Mouse (Mus musculus) liver, embryonic 11.5 days (tissue): ENCODE measurements at regions not wholly inside any gene's neighbourhood (a gene's known extent, or its start where the extent isn't known, plus 50 kb on each side); places are given as distances from the start of the nearest gene placed in this dataset.

Source experiments
- ATAC-seq: fragments of 200-750 bp; cut with Nextera tagmentation; replicated peaks from 2 replicates; pipeline ENCODE4 v1.8.0; 2017; ENCODE audit warnings: moderate number of reproducible peaks, mild to moderate bottlenecking, moderate TSS enrichment, moderate library complexity; ENCODE audit not compliant: low FRiP score
- DNase-seq: peaks from one replicate; pipeline ENCODE4 v3.0.0-alpha.2; 2017; ENCODE audit warnings: low spot score
- H3K27ac ChIP-seq: fragments of 300-500 bp; sonication (generic); 2 replicates; pipeline ENCODE4 v1.5.1; 2014; ENCODE audit warnings: mild to moderate bottlenecking, low read depth, low read length, control low read depth
- H3K27me3 ChIP-seq: fragments of 300-500 bp; sonication (generic); replicated peaks from 2 replicates; pipeline ENCODE4 v1.6.1; 2014; ENCODE audit warnings: low read length, mixed read lengths; ENCODE audit not compliant: control insufficient read depth, insufficient read depth
- H3K36me3 ChIP-seq: fragments of 300-500 bp; sonication (generic); 2 replicates; pipeline ENCODE4 v1.6.1; 2014; ENCODE audit warnings: mild to moderate bottlenecking, low read length, moderate library complexity, mixed read lengths; ENCODE audit not compliant: control insufficient read depth, insufficient read depth
- H3K4me1 ChIP-seq: fragments of 300-500 bp; sonication (generic); replicated peaks from 2 replicates; pipeline ENCODE4 v1.6.1; 2014; ENCODE audit warnings: low read length, mixed read lengths; ENCODE audit not compliant: control insufficient read depth, insufficient read depth
- H3K4me2 ChIP-seq: fragments of 300-500 bp; sonication (generic); 2 replicates; pipeline ENCODE4 v1.6.1; 2014; ENCODE audit warnings: mild to moderate bottlenecking, control low read depth, moderate library complexity
- H3K4me3 ChIP-seq: fragments of 300-500 bp; sonication (generic); 2 replicates; pipeline ENCODE4 v1.5.1; 2014; ENCODE audit warnings: low read depth, low read length, control low read depth
- H3K9ac ChIP-seq: fragments of 300-500 bp; sonication (generic); 2 replicates; pipeline ENCODE4 v1.6.1; 2014; ENCODE audit warnings: low read depth, low read length, control low read depth
- H3K9me3 ChIP-seq: fragments of 300-500 bp; sonication (generic); 2 replicates; pipeline ENCODE4 v1.6.1; 2016; ENCODE audit warnings: low read length, inconsistent platforms, mixed read lengths; ENCODE audit not compliant: control insufficient read depth
- WGBS: fragments of 180-500 bp; shearing (Covaris S2); extraction: QIAGEN DNeasy Blood & Tissue Kit; methylation state at CpG from one replicate; pipeline ENCODE4 v1.1.7; 2014; 5-methylcytosine and 5-hydroxymethylcytosine counted together

DNA sequence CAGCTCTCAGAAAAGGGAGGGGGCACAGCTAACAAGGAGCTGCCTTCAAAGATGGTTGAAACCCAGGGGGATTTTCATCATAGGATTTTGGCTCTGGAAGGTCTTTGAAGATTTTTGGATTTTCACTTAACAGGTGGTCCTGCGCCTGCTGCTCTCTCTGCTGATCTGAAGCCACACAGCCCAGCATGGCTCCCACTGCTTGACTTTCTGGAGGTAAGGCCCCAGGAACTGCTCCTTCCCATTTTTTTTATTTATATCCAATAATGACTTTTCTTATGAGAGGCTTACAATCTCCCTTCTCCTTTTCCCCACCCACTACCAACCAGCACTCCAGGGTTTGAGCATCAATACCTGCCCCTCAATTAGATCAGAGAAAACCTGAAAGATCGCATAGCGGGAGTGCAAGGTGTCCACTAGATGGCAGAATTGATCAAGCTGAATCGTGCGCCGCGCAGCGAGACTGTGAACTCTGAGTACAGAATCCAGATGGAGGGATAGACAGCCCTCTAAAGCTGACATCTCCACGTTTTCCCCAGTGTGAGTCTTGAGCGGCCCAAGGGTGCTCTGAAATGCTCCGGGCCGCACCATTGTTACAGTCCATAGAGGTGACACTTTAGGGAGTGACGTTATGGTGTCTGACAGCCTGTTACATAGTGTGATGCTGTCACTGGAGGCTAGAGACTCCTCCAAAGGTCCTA, 194.6 kb upstream of the Ednrb start:
- no peaks in the 10 kb centered on the region for H3K4me1 ChIP-seq
- H3K9me3 ChIP-seq = no peaks in the 10 kb centered on the region
- H3K27ac ChIP-seq = no peak overlapping the region
- H3K9ac ChIP-seq = no peak overlapping the region
- H3K27me3 ChIP-seq = no peaks in the 10 kb centered on the region
- no peak overlapping the region for H3K4me3 ChIP-seq
- H3K4me2 ChIP-seq = no peak overlapping the region
- ATAC-seq (peak; percentile 54), DNase-seq (peak; percentile 39)
- 11% methylated on average over 13 of the region's 13 CpGs for WGBS
- H3K36me3 ChIP-seq = no peaks in the 10 kb centered on the region

DNA sequence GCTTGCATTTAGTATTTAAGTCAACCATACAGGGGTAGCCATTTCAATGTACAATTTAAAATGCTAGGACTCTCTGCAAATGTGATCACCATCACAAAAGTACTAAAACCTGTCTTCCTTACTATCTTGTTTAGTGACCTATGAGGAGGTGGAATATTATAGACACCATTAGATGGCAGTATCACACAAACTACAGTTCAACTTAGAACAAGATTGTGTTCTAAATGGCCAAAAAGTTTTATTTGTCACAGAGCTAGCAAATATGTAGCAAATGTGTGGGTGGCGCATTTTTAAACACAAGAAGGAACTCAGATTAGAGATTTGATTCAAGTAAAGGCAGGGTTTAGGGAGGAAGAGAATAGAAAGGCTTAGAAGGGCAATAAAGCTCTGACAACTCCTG, 189.4 kb upstream of the Ednrb start:
- Histone ChIP-seq H3K36me3 (no peaks in the 10 kb centered on the region), H3K4me2 (no peak overlapping the region), H3K27me3 (no peaks in the 10 kb centered on the region), H3K4me1 (no peaks in the 10 kb centered on the region), H3K9me3 (no peaks in the 10 kb centered on the region), H3K9ac (no peak overlapping the region), H3K27ac (no peak overlapping the region), H3K4me3 (no peak overlapping the region)
- no peak for DNase-seq
- 33% methylated on average over 1 of the region's 1 CpGs for WGBS
- ATAC-seq = no peak

DNA sequence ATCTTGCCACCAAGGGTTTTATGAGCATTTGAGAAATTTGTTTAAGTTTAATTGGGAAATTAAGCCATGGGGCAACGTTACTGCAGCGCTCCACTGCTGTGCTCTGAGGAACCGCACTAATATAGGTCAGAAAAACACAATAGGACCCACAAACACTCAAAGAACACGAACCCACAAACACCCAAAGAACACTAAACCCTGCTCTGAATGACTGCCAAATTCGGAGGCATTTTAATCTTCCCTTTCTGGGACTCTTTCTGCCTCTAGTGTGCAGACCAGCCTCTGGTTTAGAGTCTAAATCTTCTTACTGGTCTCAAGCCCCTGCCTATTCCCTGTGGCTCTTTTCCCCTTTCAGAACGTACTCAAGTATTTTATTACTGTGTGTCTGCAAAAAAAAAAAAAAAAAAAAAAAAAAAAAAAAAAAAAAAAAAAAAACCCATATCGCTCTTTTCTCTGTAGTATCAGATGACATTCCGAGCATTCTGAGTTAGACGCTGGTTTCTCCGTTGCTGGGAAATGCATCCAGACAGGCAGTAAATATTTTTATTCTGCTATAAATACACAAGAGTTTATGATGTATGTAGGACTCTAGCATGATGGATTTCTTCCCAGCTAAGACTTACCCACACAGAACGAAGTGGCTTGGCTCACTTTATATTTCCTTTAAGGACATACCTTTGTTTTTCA, 186.7 kb upstream of the Ednrb start:
- Histone ChIP-seq H3K9me3 (no peaks in the 10 kb centered on the region), H3K4me1 (no peaks in the 10 kb centered on the region), H3K9ac (no peak overlapping the region), H3K27me3 (no peaks in the 10 kb centered on the region), H3K36me3 (no peaks in the 10 kb centered on the region), H3K27ac (no peak overlapping the region), H3K4me2 (no peak overlapping the region), H3K4me3 (no peak overlapping the region)
- DNase-seq (no peak), ATAC-seq (no peak)
- WGBS = 76% methylated on average over 11 of the region's 11 CpGs

DNA sequence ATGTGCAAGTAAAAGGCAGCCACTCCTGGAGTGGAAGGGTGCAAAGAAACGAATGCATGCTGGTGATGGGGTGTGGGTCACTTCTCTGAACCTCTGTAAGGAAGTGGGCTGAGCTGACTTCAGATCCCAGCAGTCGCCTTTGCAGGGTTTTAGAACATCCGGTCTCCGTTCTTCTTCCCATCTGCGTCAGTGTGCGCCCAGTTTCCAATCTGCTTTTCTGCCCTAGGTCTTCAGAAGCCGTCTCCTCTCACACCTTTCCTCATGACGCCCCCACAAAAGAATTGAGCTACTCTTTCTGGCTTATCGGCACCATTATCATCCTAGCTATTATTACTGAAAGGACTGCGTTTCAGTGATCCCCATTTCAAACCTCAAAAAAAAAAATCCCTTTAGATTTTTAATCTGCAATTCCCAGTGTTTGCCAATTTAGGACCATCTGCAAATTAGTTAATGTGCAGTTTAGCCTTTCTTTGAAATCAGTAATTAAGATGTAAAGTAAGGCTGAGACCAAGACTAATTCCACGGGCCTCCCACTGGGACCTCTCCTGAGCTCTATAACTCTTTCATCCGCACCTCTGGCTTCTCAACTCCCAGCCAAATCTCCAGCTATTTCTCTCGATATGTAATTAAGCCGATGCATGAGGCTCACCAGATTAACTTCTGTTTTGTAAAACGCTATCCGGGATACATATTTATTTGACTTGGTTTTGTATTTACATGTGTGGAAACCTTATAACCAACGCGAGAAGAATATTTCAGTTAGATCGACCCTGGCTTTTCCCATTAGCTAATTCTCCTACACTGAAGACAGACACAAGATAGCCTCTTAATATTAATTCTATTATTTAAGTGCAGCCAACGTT, 185.7 kb upstream of the Ednrb start:
- WGBS = 53% methylated on average over 20 of the region's 20 CpGs
- Histone ChIP-seq H3K9me3 (no peaks in the 10 kb centered on the region), H3K4me1 (no peaks in the 10 kb centered on the region), H3K4me3 (no peak overlapping the region), H3K4me2 (no peak overlapping the region), H3K27ac (no peak overlapping the region), H3K27me3 (no peaks in the 10 kb centered on the region), H3K9ac (no peak overlapping the region), H3K36me3 (no peaks in the 10 kb centered on the region)
- DNase-seq (no peak), ATAC-seq (no peak)

DNA sequence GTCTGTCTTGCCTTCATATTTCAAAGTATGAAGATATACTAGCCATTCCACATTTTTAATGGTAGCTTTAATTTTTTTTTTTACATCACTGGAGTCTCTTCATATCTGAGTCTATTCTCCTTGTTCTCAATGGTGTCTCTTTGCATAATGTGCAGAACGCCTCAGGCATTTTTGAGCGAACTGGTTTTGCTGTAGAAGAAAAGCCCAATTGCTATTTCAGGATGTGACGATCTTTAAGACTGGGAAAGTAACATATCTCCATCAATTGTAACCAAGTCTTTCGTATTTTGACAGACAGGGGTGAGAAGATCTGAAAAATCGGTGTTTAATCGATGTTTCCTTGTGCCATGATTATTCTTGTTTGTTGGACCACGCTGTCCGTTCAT, 183.7 kb upstream of the Ednrb start:
- WGBS = 85% methylated on average over 8 of the region's 8 CpGs
- no peak overlapping the region for H3K4me2 ChIP-seq
- H3K9ac ChIP-seq = no peak overlapping the region
- no peaks in the 10 kb centered on the region for H3K27me3 ChIP-seq
- DNase-seq (no peak), ATAC-seq (no peak)
- no peaks in the 10 kb centered on the region for H3K9me3 ChIP-seq
- H3K36me3 ChIP-seq = no peaks in the 10 kb centered on the region
- H3K4me1 ChIP-seq = no peaks in the 10 kb centered on the region
- H3K27ac ChIP-seq = no peak overlapping the region
- H3K4me3 ChIP-seq = no peak overlapping the region

DNA sequence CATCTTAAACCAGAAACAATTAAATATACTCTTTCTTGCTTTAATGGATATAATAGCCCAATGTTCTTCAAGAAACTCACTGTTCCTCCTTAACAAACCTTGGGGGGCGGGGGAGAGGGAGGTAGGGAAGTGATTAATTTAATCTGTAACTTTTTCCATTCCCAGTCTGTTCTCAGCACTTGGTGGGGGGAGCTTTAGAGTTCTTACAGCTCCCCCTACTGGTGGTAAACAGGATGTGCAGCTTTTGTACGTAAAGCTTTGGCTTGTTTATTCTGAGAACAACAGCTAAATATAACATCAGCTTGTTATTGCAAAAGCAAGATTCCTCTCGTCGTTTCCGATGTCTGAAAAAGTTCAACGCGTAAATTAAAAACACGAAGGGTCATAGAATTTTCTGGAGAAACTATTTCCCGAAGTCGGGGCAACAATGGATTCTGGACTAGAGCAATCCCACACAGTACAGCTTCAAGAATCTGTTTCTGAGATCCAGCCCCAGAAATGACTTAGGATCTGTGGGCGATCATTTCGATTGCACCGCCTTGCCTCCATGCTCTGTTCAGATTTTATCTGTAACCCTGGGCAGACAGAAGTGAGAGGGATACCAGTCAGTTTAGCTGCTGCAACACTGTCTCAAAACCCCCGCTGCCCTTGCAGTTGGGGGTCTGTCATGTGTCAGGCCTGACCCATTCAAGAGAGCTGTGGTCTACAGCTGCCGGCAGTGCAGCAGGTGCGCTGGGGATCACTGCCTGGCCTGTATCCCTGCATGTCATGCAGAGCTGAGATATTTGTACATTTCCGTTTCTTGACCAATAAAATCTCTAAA, 183.1 kb upstream of the Ednrb start:
- Histone ChIP-seq H3K9ac (no peak overlapping the region), H3K27ac (no peak overlapping the region), H3K27me3 (no peaks in the 10 kb centered on the region), H3K9me3 (no peaks in the 10 kb centered on the region), H3K4me2 (no peak overlapping the region), H3K4me1 (no peaks in the 10 kb centered on the region), H3K4me3 (no peak overlapping the region), H3K36me3 (no peaks in the 10 kb centered on the region)
- 26% methylated on average over 17 of the region's 17 CpGs for WGBS
- ATAC-seq = peak; percentile 39
- DNase-seq = no peak

DNA sequence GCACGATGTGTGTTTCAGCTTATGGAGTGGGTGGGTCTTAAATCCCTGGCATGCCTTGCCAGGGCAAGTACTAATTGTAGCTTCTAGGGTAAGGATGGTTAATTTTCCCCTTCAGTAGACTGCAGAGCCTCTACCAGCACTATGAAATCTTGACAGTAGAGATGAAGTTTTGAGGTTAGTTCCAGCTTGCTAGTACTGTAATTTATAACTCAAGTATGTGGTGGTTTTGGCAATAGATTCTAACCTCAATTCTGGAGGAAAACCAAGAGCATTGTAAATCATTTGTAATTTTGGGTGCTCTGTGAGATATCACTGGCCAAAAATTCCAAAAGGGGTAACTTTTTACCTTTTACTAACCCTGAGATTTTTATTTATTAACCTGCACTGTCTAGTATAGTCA, 164.3 kb upstream of the Ednrb start:
- H3K36me3 ChIP-seq = no peaks in the 10 kb centered on the region
- no peak overlapping the region for H3K27ac ChIP-seq
- no peak overlapping the region for H3K4me2 ChIP-seq
- 85% methylated on average over 1 of the region's 1 CpGs for WGBS
- H3K9ac ChIP-seq = no peak overlapping the region
- H3K4me3 ChIP-seq = no peak overlapping the region
- no peak for ATAC-seq
- no peaks in the 10 kb centered on the region for H3K4me1 ChIP-seq
- H3K9me3 ChIP-seq = no peaks in the 10 kb centered on the region
- H3K27me3 ChIP-seq = no peaks in the 10 kb centered on the region
- DNase-seq = no peak

DNA sequence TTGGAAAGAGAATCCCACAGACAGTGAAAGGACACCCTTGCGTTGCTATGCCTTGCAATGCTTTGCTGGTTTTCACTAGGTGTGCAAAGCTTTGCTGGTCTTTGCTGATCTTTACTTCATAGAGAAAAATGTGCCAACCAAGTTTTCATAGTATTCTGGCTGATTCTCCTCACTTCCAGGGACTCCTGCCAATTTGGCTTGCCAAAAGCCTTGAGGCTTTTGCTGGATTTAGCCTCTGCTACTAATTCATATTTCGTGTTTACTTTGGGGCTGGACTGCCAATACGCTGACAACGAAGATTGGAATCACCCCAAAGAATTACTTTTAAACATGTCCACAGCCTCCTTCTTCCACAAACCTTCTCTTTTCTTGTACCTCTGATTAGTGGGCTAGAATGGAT, 162.2 kb upstream of the Ednrb start:
- Histone ChIP-seq H3K27ac (no peak overlapping the region), H3K4me3 (no peak overlapping the region), H3K4me1 (no peaks in the 10 kb centered on the region), H3K9ac (no peak overlapping the region), H3K27me3 (no peaks in the 10 kb centered on the region), H3K4me2 (no peak overlapping the region), H3K9me3 (no peaks in the 10 kb centered on the region), H3K36me3 (no peaks in the 10 kb centered on the region)
- 86% methylated on average over 4 of the region's 4 CpGs for WGBS
- DNase-seq (no peak), ATAC-seq (no peak)
